Mouse (Mus musculus): ENCODE measurements around the gene Pheta2. TPM values are rescaled to one million over a fixed set of nuclear protein-coding genes. Genes with fewer than 3 reads are reported as not detected.
A peak's percentile ranks its signal among the peaks of the same experiment; 100 is the strongest.

Gene Pheta2
- polyA plus RNA-seq, 1 experiment from 2014 or later, result 13.8 TPM

GRCm38 (mm10) chr15:82307107-82307506, 31.6 kb upstream of the Pheta2 start:
- Histone ChIP-seq H3K36me3 (ENCODE audit: insufficient read depth) (no peaks in the 10 kb centered on the region), H3K4me1 (ENCODE audit: insufficient read depth) (no peaks in the 10 kb centered on the region), H3K9ac (no peak overlapping the region), H3K9me3 (ENCODE audit: low read depth, low read length) (no peaks in the 10 kb centered on the region), H3K27ac (ENCODE audit: low read depth) (peak overlapping the region; percentile 30; the same call in 1 of the 2 replicates), H3K4me2 (no peak overlapping the region), H3K27me3 (ENCODE audit: insufficient read depth, low read length) (no peaks in the 10 kb centered on the region), H3K4me3 (ENCODE audit: low read depth, low read length) (no peak overlapping the region)
- peak; percentile 42 for DNase-seq
- 62% methylated on average over 3 of the region's 3 CpGs for WGBS
- no peak for TF ChIP-seq CTCF (IDR thresholded peaks at IDR 0.05; ENCODE audit: low read depth)
- ATAC-seq (ENCODE audit: insufficient read depth), result peak; percentile 76; the same call in 1 of the 2 replicates

GRCm38 (mm10) chr15:82308416-82308815, 30.3 kb upstream of the Pheta2 start:
- no peak for TF ChIP-seq CTCF (IDR thresholded peaks at IDR 0.05; ENCODE audit: low read depth)
- Histone ChIP-seq H3K27ac (ENCODE audit: low read depth) (no peak overlapping the region; the same call in 1 of the 2 replicates), H3K4me3 (ENCODE audit: low read depth, low read length) (no peak overlapping the region), H3K9ac (no peak overlapping the region), H3K27me3 (ENCODE audit: insufficient read depth, low read length) (no peaks in the 10 kb centered on the region), H3K4me1 (ENCODE audit: insufficient read depth) (no peaks in the 10 kb centered on the region), H3K4me2 (no peak overlapping the region), H3K36me3 (ENCODE audit: insufficient read depth) (no peaks in the 10 kb centered on the region), H3K9me3 (ENCODE audit: low read depth, low read length) (no peaks in the 10 kb centered on the region)
- DNase-seq (no peak), ATAC-seq (ENCODE audit: insufficient read depth) (no peak)
- 64% methylated on average over 3 of the region's 3 CpGs for WGBS

GRCm38 (mm10) chr15:82317839-82318238, 20.9 kb upstream of the Pheta2 start:
- ATAC-seq (ENCODE audit: insufficient read depth) (no peak), DNase-seq (peak; percentile 46)
- H3K9me3 ChIP-seq (ENCODE audit: low read depth, low read length), result no peaks in the 10 kb centered on the region
- no peak overlapping the region for H3K4me2 ChIP-seq
- no peaks in the 10 kb centered on the region; the same call in 1 of the 2 replicates for H3K4me1 ChIP-seq (ENCODE audit: insufficient read depth)
- TF ChIP-seq CTCF (IDR thresholded peaks at IDR 0.05; ENCODE audit: low read depth), result no peak
- no peaks in the 10 kb centered on the region for H3K27me3 ChIP-seq (ENCODE audit: insufficient read depth, low read length)
- no peak overlapping the region for H3K9ac ChIP-seq
- H3K4me3 ChIP-seq (ENCODE audit: low read depth, low read length), result no peak overlapping the region
- no peak overlapping the region for H3K27ac ChIP-seq (ENCODE audit: low read depth)
- 74% methylated on average over 6 of the region's 6 CpGs for WGBS
- H3K36me3 ChIP-seq (ENCODE audit: insufficient read depth), result no peaks in the 10 kb centered on the region

GRCm38 (mm10) chr15:82319613-82320012, 19.1 kb upstream of the Pheta2 start:
- Histone ChIP-seq H3K9ac (no peak overlapping the region), H3K9me3 (ENCODE audit: low read depth, low read length) (no peaks in the 10 kb centered on the region), H3K4me3 (ENCODE audit: low read depth, low read length) (no peak overlapping the region), H3K36me3 (ENCODE audit: insufficient read depth) (no peaks in the 10 kb centered on the region), H3K27ac (ENCODE audit: low read depth) (no peak overlapping the region), H3K4me2 (no peak overlapping the region), H3K27me3 (ENCODE audit: insufficient read depth, low read length) (no peaks in the 10 kb centered on the region), H3K4me1 (ENCODE audit: insufficient read depth) (no peaks in the 10 kb centered on the region; the same call in 1 of the 2 replicates)
- WGBS, result 33% methylated on average over 1 of the region's 1 CpGs
- ATAC-seq (ENCODE audit: insufficient read depth) (no peak), DNase-seq (no peak)
- no peak for TF ChIP-seq CTCF (IDR thresholded peaks at IDR 0.05; ENCODE audit: low read depth)

- no peak overlapping the region for H3K4me2 ChIP-seq
- H3K9ac ChIP-seq, result no peak overlapping the region
- no peaks in the 10 kb centered on the region for H3K36me3 ChIP-seq (ENCODE audit: insufficient read depth)
- no peaks in the 10 kb centered on the region for H3K9me3 ChIP-seq (ENCODE audit: low read depth, low read length)
- H3K27ac ChIP-seq (ENCODE audit: low read depth), result no peak overlapping the region
- H3K27me3 ChIP-seq (ENCODE audit: insufficient read depth, low read length), result no peaks in the 10 kb centered on the region
- H3K4me1 ChIP-seq (ENCODE audit: insufficient read depth), result no peaks in the 10 kb centered on the region; the same call in 1 of the 2 replicates
- 75% methylated on average over 8 of the region's 8 CpGs for WGBS
- no peak overlapping the region for H3K4me3 ChIP-seq (ENCODE audit: low read depth, low read length)
- ATAC-seq (ENCODE audit: insufficient read depth) (no peak), DNase-seq (no peak)
- no peak for TF ChIP-seq CTCF (IDR thresholded peaks at IDR 0.05; ENCODE audit: low read depth)
Measured at GRCm38 (mm10) chr15:82322195-82322594, 16.5 kb upstream of the Pheta2 start.

GRCm38 (mm10) chr15:82325382-82325781, 13.4 kb upstream of the Pheta2 start:
- no peak overlapping the region for H3K4me3 ChIP-seq (ENCODE audit: low read depth, low read length)
- TF ChIP-seq CTCF (IDR thresholded peaks at IDR 0.05; ENCODE audit: low read depth), result no peak
- ATAC-seq (ENCODE audit: insufficient read depth) (no peak), DNase-seq (no peak)
- H3K9ac ChIP-seq, result no peak overlapping the region
- 60% methylated on average over 2 of the region's 2 CpGs for WGBS
- H3K4me2 ChIP-seq, result no peak overlapping the region
- H3K36me3 ChIP-seq (ENCODE audit: insufficient read depth), result peaks cover 15% of the 10 kb centered on the region
- no peak overlapping the region for H3K27ac ChIP-seq (ENCODE audit: low read depth)
- H3K4me1 ChIP-seq (ENCODE audit: insufficient read depth), result no peaks in the 10 kb centered on the region; the same call in 1 of the 2 replicates
- no peaks in the 10 kb centered on the region for H3K27me3 ChIP-seq (ENCODE audit: insufficient read depth, low read length)
- H3K9me3 ChIP-seq (ENCODE audit: low read depth, low read length), result no peaks in the 10 kb centered on the region

- no peaks in the 10 kb centered on the region for H3K9me3 ChIP-seq (ENCODE audit: low read depth, low read length)
- no peak overlapping the region for H3K4me2 ChIP-seq
- H3K27ac ChIP-seq (ENCODE audit: low read depth), result no peak overlapping the region
- WGBS, result 95% methylated on average over 4 of the region's 4 CpGs
- H3K27me3 ChIP-seq (ENCODE audit: insufficient read depth, low read length), result no peaks in the 10 kb centered on the region
- no peak overlapping the region for H3K4me3 ChIP-seq (ENCODE audit: low read depth, low read length)
- no peak overlapping the region for H3K9ac ChIP-seq
- no peak for DNase-seq
- peaks cover 5% of the 10 kb centered on the region; the same call in 1 of the 2 replicates for H3K4me1 ChIP-seq (ENCODE audit: insufficient read depth)
- ATAC-seq (ENCODE audit: insufficient read depth), result no peak
- no peak for TF ChIP-seq CTCF (IDR thresholded peaks at IDR 0.05; ENCODE audit: low read depth)
- H3K36me3 ChIP-seq (ENCODE audit: insufficient read depth), result peaks cover 53% of the 10 kb centered on the region
Measured at GRCm38 (mm10) chr15:82335194-82335593, 3.5 kb upstream of the Pheta2 start.

Data from lung, embryonic 14.5 days (tissue).